Mouse (Mus musculus): ENCODE results near the gene Pate2. TPM values are rescaled to one million over a fixed set of nuclear protein-coding genes. Genes with fewer than 3 reads are reported as not detected.

Pate2 gene
- polyA plus RNA-seq, 1 experiment: 0.09 TPM

DNA sequence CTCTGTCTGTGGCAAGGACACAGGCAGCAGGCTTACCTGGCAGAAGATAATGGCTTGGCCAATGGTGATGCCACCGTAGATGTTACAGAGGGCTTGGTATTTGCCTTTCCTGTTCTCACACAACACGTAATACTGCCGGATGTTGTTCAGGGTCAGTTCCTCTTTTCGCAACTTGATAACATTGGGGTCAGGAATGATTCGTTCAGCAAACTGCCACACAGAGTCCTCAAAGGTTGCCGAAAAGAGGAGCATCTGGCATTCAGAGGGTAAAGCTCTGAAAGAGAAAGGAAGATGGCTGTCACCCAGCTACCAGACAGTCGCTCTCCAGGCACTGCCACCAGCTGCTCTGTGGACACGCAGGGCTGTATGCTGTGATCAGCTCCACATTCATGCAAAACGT is 23.3 kb upstream of the Pate2 start:
- H3K9me3 ChIP-seq (ENCODE audit: control insufficient read depth, low read length): no peaks in the 10 kb centered on the region
- TF ChIP-seq TAL1 (IDR thresholded peaks at IDR 0.05; ENCODE audit: low read length) (no peak), GATA1 (IDR thresholded peaks at IDR 0.05; ENCODE audit: low read length) (no peak)
- no peak overlapping the region for H3K4me3 ChIP-seq (replicated peaks)
- H3K4me1 ChIP-seq (ENCODE audit: control insufficient read depth): no peaks in the 10 kb centered on the region
- no peaks in the 10 kb centered on the region for H3K36me3 ChIP-seq (ENCODE audit: control insufficient read depth)
- no peaks in the 10 kb centered on the region for H3K27me3 ChIP-seq (ENCODE audit: control insufficient read depth)

DNA sequence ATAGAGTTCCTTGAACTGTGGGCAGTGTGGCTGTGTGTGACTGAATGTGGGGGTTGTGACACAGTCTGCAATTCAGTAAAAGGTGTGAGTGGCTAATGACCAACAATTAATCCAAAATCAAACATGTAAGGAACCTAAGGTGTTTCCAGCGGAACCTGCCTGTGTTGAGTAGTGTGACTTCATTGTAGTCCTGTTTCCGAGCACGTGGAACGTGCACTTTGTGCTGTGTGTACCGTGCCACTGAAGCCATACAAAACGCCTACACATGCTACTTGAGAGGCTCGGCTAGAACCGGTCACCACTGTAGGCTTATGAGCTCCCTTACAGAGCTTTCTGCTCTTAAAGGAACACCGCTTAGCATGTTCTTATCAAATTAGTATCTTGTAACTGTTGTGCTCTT is 21.6 kb upstream of the Pate2 start:
- H3K27me3 ChIP-seq (ENCODE audit: control insufficient read depth): no peaks in the 10 kb centered on the region
- TF ChIP-seq TAL1 (IDR thresholded peaks at IDR 0.05; ENCODE audit: low read length) (no peak), GATA1 (IDR thresholded peaks at IDR 0.05; ENCODE audit: low read length) (no peak)
- H3K4me1 ChIP-seq (ENCODE audit: control insufficient read depth): no peaks in the 10 kb centered on the region

DNA sequence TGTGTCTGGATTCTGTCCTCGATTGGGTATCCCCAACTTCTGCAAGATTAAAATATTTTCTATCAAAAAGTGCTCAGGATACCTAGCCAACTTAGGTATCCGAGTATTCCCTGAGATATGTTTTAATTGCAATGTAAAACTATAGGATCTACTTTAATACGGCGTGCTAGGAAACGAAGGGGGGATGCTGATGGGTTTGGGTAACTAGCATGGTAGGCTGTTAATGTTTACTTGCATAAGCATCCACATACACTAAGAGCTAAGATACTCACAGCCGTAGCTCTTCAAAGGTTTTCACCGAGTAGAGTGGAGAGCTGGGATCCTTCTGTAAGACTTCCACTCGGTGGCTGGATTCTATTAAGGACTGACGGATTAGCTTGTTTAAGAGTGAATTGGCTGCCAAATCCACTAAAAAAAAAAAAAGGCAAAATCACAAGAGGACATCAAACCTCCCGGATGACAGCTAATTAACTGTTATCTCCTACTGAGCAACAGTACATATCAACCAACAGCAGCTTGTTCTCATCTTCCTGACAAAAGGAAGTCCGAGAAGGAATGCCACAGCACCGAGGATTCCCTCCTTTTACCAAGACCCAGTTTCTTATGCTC is 13.5 kb upstream of the Pate2 start:
- TF ChIP-seq TAL1 (IDR thresholded peaks at IDR 0.05; ENCODE audit: low read length): no peak
- TF ChIP-seq GATA1 (IDR thresholded peaks at IDR 0.05; ENCODE audit: low read length): no peak
- peaks cover 48% of the 10 kb centered on the region for H3K27me3 ChIP-seq (ENCODE audit: control insufficient read depth)
- H3K4me3 ChIP-seq (replicated peaks): no peak overlapping the region
- H3K36me3 ChIP-seq (ENCODE audit: control insufficient read depth): peaks cover 14% of the 10 kb centered on the region
- peaks cover 7% of the 10 kb centered on the region; the same call in 1 of the 2 replicates for H3K9me3 ChIP-seq (ENCODE audit: control insufficient read depth, low read length)
- peaks cover 27% of the 10 kb centered on the region for H3K4me1 ChIP-seq (ENCODE audit: control insufficient read depth)

More for the DNA sequence above, 21.6 kb upstream of the Pate2 start:
- H3K9me3 ChIP-seq (ENCODE audit: control insufficient read depth, low read length): no peaks in the 10 kb centered on the region
- H3K36me3 ChIP-seq (ENCODE audit: control insufficient read depth): no peaks in the 10 kb centered on the region
- no peak overlapping the region for H3K4me3 ChIP-seq (replicated peaks)

DNA sequence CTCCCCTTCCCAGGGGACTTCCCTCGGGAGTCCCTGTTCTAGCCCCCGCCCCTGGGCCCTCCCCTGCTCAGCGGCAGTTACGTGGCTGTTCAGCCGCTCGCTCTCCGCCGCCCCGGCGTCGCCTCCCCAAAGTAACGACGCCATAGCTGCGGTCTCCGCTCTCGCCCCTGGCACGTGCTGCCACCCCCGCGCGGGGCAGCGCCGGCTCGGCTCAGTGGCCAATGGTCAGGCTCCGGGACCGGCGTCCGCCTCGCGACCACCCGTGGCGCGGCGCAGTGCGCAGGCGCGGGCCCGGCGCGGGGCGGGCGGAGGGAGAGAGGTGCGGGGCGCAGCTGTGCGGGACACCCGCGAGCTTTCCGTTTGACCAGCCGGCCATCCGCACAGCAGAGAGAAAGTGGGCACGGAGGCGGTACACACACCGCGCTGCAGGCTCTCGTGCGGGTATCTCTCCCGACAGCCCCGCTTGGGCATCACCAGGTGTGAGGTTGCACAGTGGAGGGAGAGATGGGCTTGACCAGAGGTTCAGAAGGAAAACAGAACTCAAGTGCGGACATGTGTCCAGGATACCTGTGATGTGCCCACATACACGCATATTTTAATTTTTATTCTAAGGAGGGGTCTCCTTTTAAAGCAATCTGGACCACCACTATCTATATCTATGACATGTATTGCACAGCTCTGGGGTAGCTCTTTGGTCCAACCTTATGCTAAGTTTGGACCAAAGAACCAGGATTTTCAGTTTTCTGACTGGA is 11.7 kb upstream of the Pate2 start, which contains the start of the genes Ddx25 and Pus3:
TSS of gene Ddx25 (minus strand) at position 272 of the 752 bp plus-strand sequence.
TSS of gene Pus3 (plus strand) at position 339 of the 752 bp plus-strand sequence.
- TF ChIP-seq GATA1 (IDR thresholded peaks at IDR 0.05; ENCODE audit: low read length) (no peak), TAL1 (IDR thresholded peaks at IDR 0.05; ENCODE audit: low read length) (no peak)
- H3K36me3 ChIP-seq (ENCODE audit: control insufficient read depth): peaks cover 32% of the 10 kb centered on the region
- peaks cover 7% of the 10 kb centered on the region; the same call in 1 of the 2 replicates for H3K9me3 ChIP-seq (ENCODE audit: control insufficient read depth, low read length)
- H3K4me1 ChIP-seq (ENCODE audit: control insufficient read depth): peaks cover 27% of the 10 kb centered on the region
- peak within 1 kb of the TSS; percentile 81 for H3K4me3 ChIP-seq (replicated peaks)
- H3K27me3 ChIP-seq (ENCODE audit: control insufficient read depth): peaks cover 48% of the 10 kb centered on the region

DNA sequence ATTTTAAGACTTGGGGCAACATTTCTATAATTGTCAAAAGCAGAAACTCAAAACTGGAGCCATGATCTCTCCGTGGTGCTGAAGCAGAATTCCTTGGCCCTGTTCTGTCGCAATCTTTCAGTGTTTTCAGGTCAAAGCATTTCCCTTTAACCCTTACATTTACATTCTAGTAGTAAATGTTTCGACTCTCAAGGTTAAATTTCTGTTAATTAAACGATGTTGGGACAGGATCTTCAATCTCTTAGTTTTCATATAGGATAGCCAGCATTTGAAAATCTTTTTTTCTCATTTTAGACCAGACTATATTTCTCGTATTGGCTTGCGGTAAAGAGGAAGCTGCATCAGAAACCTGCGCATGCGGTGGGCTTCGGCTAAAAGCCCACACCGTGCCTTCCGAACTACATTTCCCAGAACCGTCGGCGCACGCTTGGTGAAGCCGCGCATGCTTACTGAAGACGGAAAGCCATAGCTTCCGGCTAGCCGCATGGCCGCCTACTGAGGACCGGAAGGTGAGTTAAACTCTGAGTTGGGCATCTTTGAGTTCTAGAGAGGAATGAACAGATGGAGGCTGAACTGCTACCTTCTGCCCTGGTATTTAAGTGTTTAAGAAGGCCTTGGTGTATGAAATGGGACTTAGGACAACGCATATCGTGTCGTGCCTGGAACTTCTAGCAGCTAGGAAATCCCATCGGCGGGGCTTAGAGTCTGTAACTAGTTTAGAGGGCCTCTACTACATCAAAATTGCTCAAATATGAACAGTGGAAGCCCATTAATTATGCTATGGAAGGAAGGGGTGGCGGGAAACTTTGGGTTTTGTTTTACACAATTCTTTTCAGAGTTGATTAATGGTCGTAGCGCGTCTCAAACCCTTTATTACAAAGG is 10.8 kb upstream of the Pate2 start:
- Histone ChIP-seq H3K27me3 (ENCODE audit: control insufficient read depth) (peaks cover 46% of the 10 kb centered on the region), H3K9me3 (ENCODE audit: control insufficient read depth, low read length) (peaks cover 7% of the 10 kb centered on the region; the same call in 1 of the 2 replicates), H3K4me1 (ENCODE audit: control insufficient read depth) (peaks cover 27% of the 10 kb centered on the region), H3K36me3 (ENCODE audit: control insufficient read depth) (peaks cover 40% of the 10 kb centered on the region), H3K4me3 (replicated peaks) (peak overlapping the region; percentile 81)
- TF ChIP-seq GATA1 (IDR thresholded peaks at IDR 0.05; ENCODE audit: low read length) (no peak), TAL1 (IDR thresholded peaks at IDR 0.05; ENCODE audit: low read length) (no peak)

DNA sequence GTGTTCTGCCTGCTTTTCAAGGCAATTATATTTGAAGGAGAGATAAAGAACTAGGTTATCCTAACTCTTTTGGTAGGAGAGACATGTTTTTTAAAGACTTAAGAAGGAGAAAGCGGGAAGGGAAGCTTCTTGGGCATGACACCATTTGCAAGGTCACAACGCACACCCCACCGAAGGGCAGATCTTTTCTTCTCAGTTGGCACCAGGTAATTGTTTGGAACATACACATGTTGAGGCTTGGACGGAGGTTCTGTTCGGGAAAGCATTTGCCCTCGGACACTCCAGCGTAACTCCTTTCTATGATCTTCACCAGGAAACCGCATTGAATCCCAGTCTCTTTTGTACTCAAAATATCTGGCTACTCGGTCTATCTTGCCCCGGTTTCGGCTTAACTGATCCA is 9.0 kb upstream of the Pate2 start:
- Histone ChIP-seq H3K36me3 (ENCODE audit: control insufficient read depth) (peaks cover 58% of the 10 kb centered on the region), H3K27me3 (ENCODE audit: control insufficient read depth) (peaks cover 34% of the 10 kb centered on the region), H3K9me3 (ENCODE audit: control insufficient read depth, low read length) (peaks cover 7% of the 10 kb centered on the region; the same call in 1 of the 2 replicates), H3K4me3 (replicated peaks) (no peak overlapping the region), H3K4me1 (ENCODE audit: control insufficient read depth) (peaks cover 32% of the 10 kb centered on the region)
- no peak for TF ChIP-seq GATA1 (IDR thresholded peaks at IDR 0.05; ENCODE audit: low read length)
- no peak for TF ChIP-seq TAL1 (IDR thresholded peaks at IDR 0.05; ENCODE audit: low read length)

DNA sequence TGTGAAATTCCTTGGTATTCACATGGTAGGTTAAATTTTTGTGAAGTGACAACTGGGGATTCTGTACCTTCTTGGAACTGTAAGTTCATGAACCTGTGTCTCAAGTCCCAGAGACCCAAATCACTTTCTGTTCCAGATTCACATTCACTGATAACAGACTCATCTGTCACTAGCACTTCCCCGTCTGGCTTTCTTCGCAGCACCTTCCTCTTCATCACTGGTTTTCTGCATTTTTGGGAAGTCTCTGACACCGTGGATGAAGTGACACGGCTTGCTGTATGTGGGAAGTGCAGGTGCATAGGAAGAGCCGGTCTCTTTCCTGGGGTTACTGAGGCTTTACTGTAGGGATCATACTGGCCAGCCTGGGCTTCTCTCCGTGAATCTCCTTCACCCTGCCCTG is 8.5 kb upstream of the Pate2 start:
- no peak overlapping the region for H3K4me3 ChIP-seq (replicated peaks)
- H3K4me1 ChIP-seq (ENCODE audit: control insufficient read depth): peaks cover 35% of the 10 kb centered on the region
- H3K27me3 ChIP-seq (ENCODE audit: control insufficient read depth): peaks cover 29% of the 10 kb centered on the region
- H3K9me3 ChIP-seq (ENCODE audit: control insufficient read depth, low read length): peaks cover 7% of the 10 kb centered on the region; the same call in 1 of the 2 replicates
- H3K36me3 ChIP-seq (ENCODE audit: control insufficient read depth): peaks cover 64% of the 10 kb centered on the region
- TF ChIP-seq TAL1 (IDR thresholded peaks at IDR 0.05; ENCODE audit: low read length) (no peak), GATA1 (IDR thresholded peaks at IDR 0.05; ENCODE audit: low read length) (no peak)

DNA sequence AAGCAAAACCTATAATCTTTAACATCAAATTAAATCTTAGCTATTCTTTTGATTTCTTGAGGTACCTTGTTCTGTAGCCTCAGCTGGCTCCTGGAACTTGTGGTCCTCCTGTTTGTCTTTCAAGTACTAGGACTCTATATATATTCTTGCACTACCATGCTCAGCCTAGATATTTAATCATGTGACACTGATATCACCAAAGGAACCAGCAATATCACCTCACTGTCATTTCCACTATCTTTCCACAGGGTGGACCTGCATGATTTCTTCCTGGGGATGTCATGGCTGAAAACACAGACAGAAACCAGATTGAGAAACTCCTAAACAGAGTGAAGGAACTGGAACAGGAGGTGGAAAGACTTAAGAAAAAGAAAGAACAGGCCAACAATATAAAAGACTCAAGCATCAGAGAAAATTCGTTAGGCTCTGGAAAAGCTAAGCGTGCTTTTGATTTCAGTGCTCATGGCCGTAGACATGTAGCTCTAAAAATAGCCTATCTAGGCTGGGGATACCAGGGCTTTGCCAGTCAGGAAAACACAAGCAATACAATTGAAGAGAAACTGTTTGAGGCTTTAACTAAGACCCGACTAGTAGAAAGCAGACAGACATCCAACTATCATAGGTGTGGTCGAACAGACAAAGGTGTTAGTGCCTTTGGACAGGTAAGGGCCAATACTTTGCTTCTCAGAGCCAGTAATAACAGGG is 5.4 kb upstream of the Pate2 start:
- no peaks in the 10 kb centered on the region for H3K27me3 ChIP-seq (ENCODE audit: control insufficient read depth)
- peaks cover 37% of the 10 kb centered on the region for H3K4me1 ChIP-seq (ENCODE audit: control insufficient read depth)
- no peak for TF ChIP-seq TAL1 (IDR thresholded peaks at IDR 0.05; ENCODE audit: low read length)
- TF ChIP-seq GATA1 (IDR thresholded peaks at IDR 0.05; ENCODE audit: low read length): no peak
- no peak overlapping the region for H3K4me3 ChIP-seq (replicated peaks)
- no peaks in the 10 kb centered on the region for H3K9me3 ChIP-seq (ENCODE audit: control insufficient read depth, low read length)
- H3K36me3 ChIP-seq (ENCODE audit: control insufficient read depth): peaks cover 83% of the 10 kb centered on the region
